Mouse (Mus musculus): ENCODE measurements around the gene Tmem119.

DNA sequence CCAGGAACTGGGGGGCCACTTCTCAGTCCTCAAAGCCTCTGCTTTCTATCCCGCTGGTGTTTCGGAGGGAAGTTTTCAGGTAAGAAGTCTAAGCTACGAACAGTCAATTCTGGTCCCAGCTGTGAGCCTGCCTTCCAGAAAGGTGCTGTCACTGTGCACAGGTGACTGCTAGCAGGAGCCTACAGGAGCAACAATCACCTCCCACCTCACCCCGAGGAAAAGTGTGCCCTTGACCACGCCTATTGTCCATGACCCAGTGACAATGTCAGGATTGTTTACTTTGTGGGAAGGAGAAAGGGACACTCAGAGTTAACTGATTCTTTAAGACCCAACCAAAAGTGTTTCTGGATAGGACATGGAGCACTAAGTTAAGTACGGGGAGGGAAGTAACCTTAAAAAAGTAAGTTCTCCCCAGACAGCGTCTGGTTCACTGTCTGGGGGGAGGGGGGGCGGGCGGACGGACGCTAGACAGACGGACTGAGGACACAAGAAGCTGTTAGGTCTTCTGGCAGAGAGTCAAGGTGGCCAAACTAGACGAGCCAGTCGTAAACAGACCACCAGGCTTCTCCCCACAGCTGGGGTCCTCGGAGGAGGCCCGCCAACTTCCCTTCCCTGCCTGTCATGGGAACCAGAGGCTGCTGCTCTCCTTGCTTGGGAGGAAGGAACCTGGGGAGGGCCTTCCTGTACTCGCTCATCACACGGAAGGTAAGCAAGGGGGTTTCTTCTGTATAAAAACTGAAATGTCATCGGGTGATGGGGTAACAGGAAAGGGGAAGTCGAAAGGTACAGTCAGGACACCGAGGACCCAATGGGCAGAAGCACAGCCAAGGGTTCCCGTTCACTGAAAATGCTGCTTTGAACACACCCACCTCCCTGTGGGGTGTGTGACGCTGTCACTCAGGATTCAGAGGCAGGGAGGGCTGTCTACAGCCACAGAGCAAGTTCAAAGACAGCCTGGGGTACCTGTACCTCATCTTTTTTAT, 41.2 kb upstream of the Tmem119 start:
- TF ChIP-seq POLR2A (IDR thresholded peaks at IDR 0.05; ENCODE audit: borderline replicate concordance, extremely low read depth, insufficient read depth, insufficient read length, poor library complexity, severe bottlenecking) (no peak), CTCF (IDR thresholded peaks at IDR 0.05; ENCODE audit: borderline replicate concordance, extremely low read depth, insufficient read depth, insufficient read length) (no peak)

Measured in brain, embryonic 14.5 days (tissue).